Mouse (Mus musculus) gastrocnemius, postnatal 25 days (tissue): ENCODE data around the gene Isoc2a. TPM values are rescaled to one million over a fixed set of nuclear protein-coding genes. Genes with fewer than 3 reads are reported as not detected.
"Not testable (repeated sequence)": the region's sequence is repeated elsewhere in the genome, so short reads cannot be mapped to it uniquely, and the experiment has no call there.

Experiments used
- DNase-seq: peaks from one replicate; pipeline ENCODE4 v3.0.0; 2022
- total RNA-seq, 2 experiments: library from RNA; stranded (reverse); gene quantifications; 1 replicate in 1 of 2; 2 replicates in 1 of 2; pipeline ENCODE4 v1.2.3; 2021

Isoc2a gene
- total RNA-seq, 2 experiments from 2014 or later = 21.4 to 24.3 TPM

- DNase-seq = no peak
Measured at GRCm38 (mm10) chr7:4865090-4865489, 11.9 kb upstream of the Isoc2a start.

- DNase-seq = peak; percentile 97
Measured at GRCm38 (mm10) chr7:4865579-4866493, 11.1 kb upstream of the Isoc2a start.

GRCm38 (mm10) chr7:4866631-4867180, 10.2 kb upstream of the Isoc2a start:
- DNase-seq = no peak

GRCm38 (mm10) chr7:4870133-4870532, 6.8 kb upstream of the Isoc2a start, which contains the start of gene Isoc2b:
Isoc2b (minus strand) TSS chr7:4870258.
- DNase-seq = no peak

GRCm38 (mm10) chr7:4877226-4877625, 273 bp downstream of the Isoc2a start:
- DNase-seq = no peak

- no peak for DNase-seq
Measured at GRCm38 (mm10) chr7:4878186-4878585, 1.2 kb downstream of the Isoc2a start.

- DNase-seq = not testable (repeated sequence)
Measured at GRCm38 (mm10) chr7:4879036-4879435, 2.1 kb downstream of the Isoc2a start.

GRCm38 (mm10) chr7:4886680-4887079, 9.7 kb downstream of the Isoc2a start:
- DNase-seq = no peak

GRCm38 (mm10) chr7:4895186-4895585, 18.2 kb downstream of the Isoc2a start:
- DNase-seq = no peak

GRCm38 (mm10) chr7:4898851-4899648, 22.1 kb downstream of the Isoc2a start:
- DNase-seq = no peak

- DNase-seq = no peak
Measured at GRCm38 (mm10) chr7:4899649-4900522, 22.9 kb downstream of the Isoc2a start.

- DNase-seq = no peak
Measured at GRCm38 (mm10) chr7:4900523-4900851, 23.5 kb downstream of the Isoc2a start.

- DNase-seq = no peak
Measured at GRCm38 (mm10) chr7:4901171-4901570, 24.2 kb downstream of the Isoc2a start.

- DNase-seq = no peak
Measured at GRCm38 (mm10) chr7:4902404-4902803, 25.5 kb downstream of the Isoc2a start.

- no peak for DNase-seq
Measured at GRCm38 (mm10) chr7:4906466-4906950, 29.6 kb downstream of the Isoc2a start, which contains the start of gene Gm36210. Gm36210 (minus strand) TSS chr7:4906516.

GRCm38 (mm10) chr7:4911561-4911960, 34.6 kb downstream of the Isoc2a start:
- no peak for DNase-seq

GRCm38 (mm10) chr7:4912248-4912647, 35.3 kb downstream of the Isoc2a start:
- DNase-seq = no peak

- DNase-seq = peak; percentile 92
Measured at GRCm38 (mm10) chr7:4915007-4915665, 38.2 kb downstream of the Isoc2a start, which contains the start of gene Zfp628. Zfp628 (plus strand) TSS chr7:4915217.

- DNase-seq = no peak
Measured at GRCm38 (mm10) chr7:4915669-4916416, 38.9 kb downstream of the Isoc2a start.

- no peak for DNase-seq
Measured at GRCm38 (mm10) chr7:4917494-4917893, 40.5 kb downstream of the Isoc2a start.
